Mouse (Mus musculus): ENCODE data around the gene Tmem107.

DNA sequence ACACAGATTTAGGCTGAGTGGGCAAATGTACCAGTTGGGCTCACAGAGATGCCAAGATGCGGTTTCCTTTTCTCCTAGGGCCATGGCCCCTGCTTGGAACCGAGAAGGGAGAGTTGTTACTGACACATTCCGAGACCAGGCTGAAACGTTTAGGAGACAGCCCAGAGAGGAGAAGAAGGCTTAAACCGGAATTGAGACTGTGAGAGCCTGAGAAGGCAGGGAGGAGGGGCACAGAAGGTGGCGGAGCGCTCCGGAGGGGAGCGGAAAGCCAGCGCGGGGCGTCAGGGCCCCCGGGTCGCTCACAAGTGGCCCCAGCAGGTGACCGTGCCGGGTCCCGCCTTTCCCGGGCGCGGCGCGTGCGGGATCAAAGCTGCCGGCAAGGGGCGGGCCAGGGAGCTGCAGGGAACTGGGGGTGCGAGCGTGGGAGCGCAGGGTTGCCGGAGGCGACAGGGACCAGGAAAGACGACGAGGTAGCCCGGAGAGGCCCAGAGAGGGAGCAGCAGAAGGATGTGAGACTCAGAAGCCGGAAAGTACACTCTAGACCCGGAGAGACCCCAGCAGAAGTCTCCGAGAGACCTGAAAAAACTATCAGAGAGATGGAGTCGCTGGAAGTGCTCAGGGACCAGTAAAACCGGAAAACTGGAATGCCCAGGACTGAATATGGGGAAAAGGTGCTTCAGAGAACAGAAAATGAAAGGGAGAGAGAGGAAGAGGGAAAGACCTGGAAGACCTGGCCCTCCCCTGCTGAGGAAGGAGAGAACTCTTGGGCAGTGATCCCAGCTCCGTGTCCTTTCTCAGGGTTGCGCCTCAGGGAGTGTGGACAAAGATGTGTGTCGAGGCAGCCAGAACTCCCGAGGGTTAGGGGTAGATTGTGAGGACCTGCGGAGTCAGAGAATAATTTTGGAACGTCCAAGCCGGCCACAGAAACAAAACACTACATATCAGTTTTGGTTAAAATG is 47.4 kb downstream of the Tmem107 start:
- TF ChIP-seq POLR2A (IDR thresholded peaks at IDR 0.05; ENCODE audit: low read depth, low read length) (no peak), CTCF (IDR thresholded peaks at IDR 0.05; ENCODE audit: extremely low read depth, insufficient read depth, insufficient read length, insufficient replicate concordance) (no peak)

Data from spleen, adult 2 months (tissue).